Mouse (Mus musculus): ENCODE results near the gene Pdss2. TPM values are rescaled to one million over a fixed set of nuclear protein-coding genes. Genes with fewer than 3 reads are reported as not detected.

Gene Pdss2
- polyA plus RNA-seq, 1 experiment from 2014 or later: 16.8 TPM

DNA sequence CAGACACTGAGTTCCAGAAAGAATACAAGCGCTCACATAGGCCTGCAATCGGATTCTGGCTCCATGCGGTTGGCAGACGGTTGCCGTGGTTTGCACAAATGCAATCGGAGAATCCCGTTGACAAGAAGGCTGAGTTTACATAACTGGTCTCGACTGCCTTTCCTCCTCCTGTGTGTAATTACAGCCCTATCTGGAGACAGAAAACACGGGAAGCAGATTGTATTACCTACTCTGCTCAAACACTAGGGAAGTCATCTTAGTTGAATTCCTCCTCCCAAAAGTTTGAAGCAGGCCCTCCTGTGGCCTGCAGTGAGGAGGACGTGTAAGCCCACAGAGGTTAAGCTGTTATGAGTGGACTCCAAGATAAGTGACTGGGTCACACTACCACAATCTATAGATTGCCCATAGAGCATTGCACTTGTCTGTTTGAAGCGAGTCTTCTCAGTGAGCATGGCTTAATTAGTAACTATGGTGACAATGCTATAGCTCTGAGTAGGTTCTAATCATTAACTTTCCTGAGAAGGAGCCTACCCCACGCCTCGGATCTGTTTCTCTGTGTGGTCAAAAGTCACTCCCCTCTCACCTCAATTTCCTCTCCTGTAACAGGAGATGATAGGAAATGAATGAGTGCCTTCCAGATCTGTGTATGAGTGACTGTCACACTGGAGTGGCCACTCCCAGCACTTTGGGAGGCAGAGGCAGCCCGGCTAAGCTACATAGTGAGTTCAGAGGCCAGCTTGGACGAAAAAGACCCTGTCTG, 219.9 kb downstream of the Pdss2 start:
- no peaks in the 10 kb centered on the region for H3K9me3 ChIP-seq (replicated peaks; ENCODE audit: control insufficient read depth, low read length, poor library complexity, severe bottlenecking)
- no peak overlapping the region for H3K4me2 ChIP-seq (ENCODE audit: low read length)
- no peaks in the 10 kb centered on the region for H3K36me3 ChIP-seq (ENCODE audit: control insufficient read depth, insufficient read depth, low read length)
- peak overlapping the region; percentile 89; the same call in 1 of the 2 replicates for H3K27ac ChIP-seq (ENCODE audit: low read length)
- ATAC-seq: no peak
- no peak overlapping the region for H3K4me3 ChIP-seq (ENCODE audit: low read depth, low read length)
- no peak overlapping the region for H3K9ac ChIP-seq (ENCODE audit: low read depth, low read length)
- 64% methylated on average over 15 of the region's 15 CpGs for WGBS
- H3K4me1 ChIP-seq (ENCODE audit: control insufficient read depth, insufficient read depth, low read length): peaks cover 22% of the 10 kb centered on the region
- H3K27me3 ChIP-seq (ENCODE audit: control insufficient read depth, insufficient read depth, low read depth, low read length): no peaks in the 10 kb centered on the region

DNA sequence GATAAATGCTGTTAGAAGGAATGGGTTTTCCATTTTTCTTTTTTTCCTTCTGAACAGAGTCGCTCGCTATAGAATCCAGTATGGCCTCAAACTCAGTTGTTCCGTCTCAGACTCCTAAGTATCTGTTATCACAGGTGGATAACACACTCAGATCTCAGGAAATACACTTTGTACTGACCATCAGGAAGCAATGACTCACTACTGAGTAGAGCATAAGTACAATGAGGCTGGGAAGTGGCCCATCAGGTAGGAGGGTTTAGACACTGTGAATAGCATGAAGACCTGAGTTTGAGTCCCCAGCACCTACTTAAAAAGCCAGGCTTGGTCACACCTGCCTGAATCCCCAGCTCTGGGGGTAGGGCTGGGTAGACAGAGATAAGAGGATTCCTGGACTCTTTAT, 227.4 kb downstream of the Pdss2 start:
- Histone ChIP-seq H3K27ac (ENCODE audit: low read length) (no peak overlapping the region), H3K9ac (ENCODE audit: low read depth, low read length) (no peak overlapping the region), H3K27me3 (ENCODE audit: control insufficient read depth, insufficient read depth, low read depth, low read length) (no peaks in the 10 kb centered on the region), H3K36me3 (ENCODE audit: control insufficient read depth, insufficient read depth, low read length) (no peaks in the 10 kb centered on the region), H3K4me2 (ENCODE audit: low read length) (no peak overlapping the region), H3K9me3 (replicated peaks; ENCODE audit: control insufficient read depth, low read length, poor library complexity, severe bottlenecking) (no peaks in the 10 kb centered on the region), H3K4me3 (ENCODE audit: low read depth, low read length) (no peak overlapping the region), H3K4me1 (ENCODE audit: control insufficient read depth, insufficient read depth, low read length) (peaks cover 8% of the 10 kb centered on the region; the same call in 1 of the 2 replicates)
- WGBS: 95% methylated on average over 3 of the region's 3 CpGs
- ATAC-seq: no peak

- Histone ChIP-seq H3K9ac (ENCODE audit: low read depth, low read length) (peak overlapping the region; percentile 34; the same call in 1 of the 2 replicates), H3K27ac (ENCODE audit: low read length) (no peak overlapping the region), H3K27me3 (ENCODE audit: control insufficient read depth, insufficient read depth, low read depth, low read length) (no peaks in the 10 kb centered on the region), H3K36me3 (ENCODE audit: control insufficient read depth, insufficient read depth, low read length) (no peaks in the 10 kb centered on the region), H3K4me2 (ENCODE audit: low read length) (peak overlapping the region; percentile 48), H3K4me3 (ENCODE audit: low read depth, low read length) (peak overlapping the region; percentile 14), H3K4me1 (ENCODE audit: control insufficient read depth, insufficient read depth, low read length) (peaks cover 8% of the 10 kb centered on the region; the same call in 1 of the 2 replicates), H3K9me3 (replicated peaks; ENCODE audit: control insufficient read depth, low read length, poor library complexity, severe bottlenecking) (no peaks in the 10 kb centered on the region)
- 22% methylated on average over 16 of the region's 16 CpGs for WGBS
- peak; percentile 96 for ATAC-seq
Measured at GRCm38 (mm10) chr10:43451848-43452662, 230.8 kb downstream of the Pdss2 start.

GRCm38 (mm10) chr10:43452663-43452996, 231.3 kb downstream of the Pdss2 start:
- Histone ChIP-seq H3K27me3 (ENCODE audit: control insufficient read depth, insufficient read depth, low read depth, low read length) (no peaks in the 10 kb centered on the region), H3K36me3 (ENCODE audit: control insufficient read depth, insufficient read depth, low read length) (no peaks in the 10 kb centered on the region), H3K27ac (ENCODE audit: low read length) (no peak overlapping the region), H3K4me1 (ENCODE audit: control insufficient read depth, insufficient read depth, low read length) (peaks cover 8% of the 10 kb centered on the region; the same call in 1 of the 2 replicates), H3K4me3 (ENCODE audit: low read depth, low read length) (peak overlapping the region; percentile 14), H3K4me2 (ENCODE audit: low read length) (peak overlapping the region; percentile 48), H3K9ac (ENCODE audit: low read depth, low read length) (peak overlapping the region; percentile 34; the same call in 1 of the 2 replicates), H3K9me3 (replicated peaks; ENCODE audit: control insufficient read depth, low read length, poor library complexity, severe bottlenecking) (no peaks in the 10 kb centered on the region)
- no peak for ATAC-seq
- WGBS: 20% methylated on average over 5 of the region's 5 CpGs

DNA sequence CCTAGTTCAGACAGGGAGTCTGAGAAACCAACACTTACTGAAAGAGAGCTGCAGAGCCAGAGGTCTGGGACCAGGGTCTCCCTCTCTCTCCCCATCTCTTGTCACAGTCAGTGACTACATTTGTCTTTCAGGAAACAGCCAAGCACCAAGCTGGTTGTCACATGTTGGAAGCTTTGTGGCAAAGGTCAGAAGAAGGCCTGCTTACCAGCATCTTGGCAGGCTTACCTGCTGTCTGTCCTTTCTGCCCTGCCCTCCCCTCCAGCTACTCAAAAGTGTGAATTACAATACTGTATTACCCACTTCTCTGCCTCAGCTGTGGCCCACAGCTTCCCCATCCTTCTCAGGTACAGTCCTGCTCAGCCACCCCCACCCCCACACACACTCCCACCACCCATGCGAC, 232.9 kb downstream of the Pdss2 start:
- no peaks in the 10 kb centered on the region for H3K9me3 ChIP-seq (replicated peaks; ENCODE audit: control insufficient read depth, low read length, poor library complexity, severe bottlenecking)
- no peak overlapping the region for H3K27ac ChIP-seq (ENCODE audit: low read length)
- H3K4me3 ChIP-seq (ENCODE audit: low read depth, low read length): no peak overlapping the region
- H3K9ac ChIP-seq (ENCODE audit: low read depth, low read length): no peak overlapping the region
- no peak for ATAC-seq
- 79% methylated on average over 1 of the region's 1 CpGs for WGBS
- no peaks in the 10 kb centered on the region for H3K36me3 ChIP-seq (ENCODE audit: control insufficient read depth, insufficient read depth, low read length)
- no peak overlapping the region for H3K4me2 ChIP-seq (ENCODE audit: low read length)
- H3K4me1 ChIP-seq (ENCODE audit: control insufficient read depth, insufficient read depth, low read length): peaks cover 8% of the 10 kb centered on the region; the same call in 1 of the 2 replicates
- no peaks in the 10 kb centered on the region for H3K27me3 ChIP-seq (ENCODE audit: control insufficient read depth, insufficient read depth, low read depth, low read length)

GRCm38 (mm10) chr10:43454671-43455070, 233.4 kb downstream of the Pdss2 start:
- no peak for ATAC-seq
- Histone ChIP-seq H3K27ac (ENCODE audit: low read length) (no peak overlapping the region), H3K9ac (ENCODE audit: low read depth, low read length) (no peak overlapping the region), H3K9me3 (replicated peaks; ENCODE audit: control insufficient read depth, low read length, poor library complexity, severe bottlenecking) (no peaks in the 10 kb centered on the region), H3K27me3 (ENCODE audit: control insufficient read depth, insufficient read depth, low read depth, low read length) (no peaks in the 10 kb centered on the region), H3K4me3 (ENCODE audit: low read depth, low read length) (no peak overlapping the region), H3K4me1 (ENCODE audit: control insufficient read depth, insufficient read depth, low read length) (peaks cover 8% of the 10 kb centered on the region; the same call in 1 of the 2 replicates), H3K36me3 (ENCODE audit: control insufficient read depth, insufficient read depth, low read length) (no peaks in the 10 kb centered on the region), H3K4me2 (ENCODE audit: low read length) (no peak overlapping the region)
- WGBS: 96% methylated on average over 3 of the region's 3 CpGs

GRCm38 (mm10) chr10:43462821-43463220, 241.5 kb downstream of the Pdss2 start:
- H3K27ac ChIP-seq (ENCODE audit: low read length): no peak overlapping the region
- no peak overlapping the region for H3K9ac ChIP-seq (ENCODE audit: low read depth, low read length)
- ATAC-seq: no peak
- H3K4me2 ChIP-seq (ENCODE audit: low read length): no peak overlapping the region
- no peaks in the 10 kb centered on the region for H3K36me3 ChIP-seq (ENCODE audit: control insufficient read depth, insufficient read depth, low read length)
- no peaks in the 10 kb centered on the region for H3K9me3 ChIP-seq (replicated peaks; ENCODE audit: control insufficient read depth, low read length, poor library complexity, severe bottlenecking)
- no peaks in the 10 kb centered on the region for H3K27me3 ChIP-seq (ENCODE audit: control insufficient read depth, insufficient read depth, low read depth, low read length)
- H3K4me3 ChIP-seq (ENCODE audit: low read depth, low read length): no peak overlapping the region
- no peaks in the 10 kb centered on the region for H3K4me1 ChIP-seq (ENCODE audit: control insufficient read depth, insufficient read depth, low read length)
- WGBS: 89% methylated on average over 5 of the region's 5 CpGs

GRCm38 (mm10) chr10:43463227-43463626, 241.9 kb downstream of the Pdss2 start:
- WGBS: 75% methylated on average over 3 of the region's 3 CpGs

DNA sequence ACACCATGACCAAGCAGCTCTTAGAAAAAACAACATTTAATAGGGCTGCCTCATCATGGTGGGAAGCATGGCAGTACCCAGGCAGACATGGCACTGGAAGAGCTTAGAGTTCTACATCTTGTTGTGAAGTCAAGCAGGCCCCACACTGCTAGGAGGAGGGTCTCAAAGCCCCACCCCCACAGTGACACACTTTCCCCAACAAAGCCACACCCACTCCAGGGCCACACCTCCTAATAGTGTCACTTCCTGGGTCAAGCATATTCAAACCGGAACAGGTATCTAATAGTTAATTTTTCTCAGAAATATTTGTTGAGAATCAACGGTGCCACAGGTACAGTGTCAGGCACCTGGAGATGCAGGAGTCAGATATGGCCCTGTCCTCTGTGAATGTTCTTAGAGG, 244.9 kb downstream of the Pdss2 start:
- no peaks in the 10 kb centered on the region for H3K9me3 ChIP-seq (replicated peaks; ENCODE audit: control insufficient read depth, low read length, poor library complexity, severe bottlenecking)
- no peak for ATAC-seq
- no peak overlapping the region for H3K27ac ChIP-seq (ENCODE audit: low read length)
- 96% methylated on average over 2 of the region's 2 CpGs for WGBS
- no peak overlapping the region for H3K9ac ChIP-seq (ENCODE audit: low read depth, low read length)
- no peaks in the 10 kb centered on the region for H3K27me3 ChIP-seq (ENCODE audit: control insufficient read depth, insufficient read depth, low read depth, low read length)
- no peaks in the 10 kb centered on the region for H3K4me1 ChIP-seq (ENCODE audit: control insufficient read depth, insufficient read depth, low read length)
- no peak overlapping the region for H3K4me2 ChIP-seq (ENCODE audit: low read length)
- H3K4me3 ChIP-seq (ENCODE audit: low read depth, low read length): no peak overlapping the region
- H3K36me3 ChIP-seq (ENCODE audit: control insufficient read depth, insufficient read depth, low read length): no peaks in the 10 kb centered on the region

More at GRCm38 (mm10) chr10:43463227-43463626, 241.9 kb downstream of the Pdss2 start:
- H3K27ac ChIP-seq (ENCODE audit: low read length): no peak overlapping the region
- H3K9me3 ChIP-seq (replicated peaks; ENCODE audit: control insufficient read depth, low read length, poor library complexity, severe bottlenecking): no peaks in the 10 kb centered on the region
- no peaks in the 10 kb centered on the region for H3K4me1 ChIP-seq (ENCODE audit: control insufficient read depth, insufficient read depth, low read length)
- no peaks in the 10 kb centered on the region for H3K27me3 ChIP-seq (ENCODE audit: control insufficient read depth, insufficient read depth, low read depth, low read length)
- ATAC-seq: no peak
- H3K9ac ChIP-seq (ENCODE audit: low read depth, low read length): no peak overlapping the region
- H3K36me3 ChIP-seq (ENCODE audit: control insufficient read depth, insufficient read depth, low read length): no peaks in the 10 kb centered on the region
- H3K4me3 ChIP-seq (ENCODE audit: low read depth, low read length): no peak overlapping the region
- no peak overlapping the region for H3K4me2 ChIP-seq (ENCODE audit: low read length)
